Mouse (Mus musculus) neural tube, postnatal 0 days (tissue): Measurements from ENCODE around the gene Cubn. TPM values are rescaled to one million over a fixed set of nuclear protein-coding genes. Genes with fewer than 3 reads are reported as not detected.

ENCODE experiments used
- polyA plus RNA-seq: library from polyadenylated mRNA; unstranded; fragments of >200 nt; fragmentation: Nextera tagmentation; extraction: Ambion mirVana; gene quantifications from 2 replicates; pipeline ENCODE4 v1.2.1, GENCODE M21; 2015

The Cubn gene
- 0.28 and 0.31 TPM in 2 replicates for polyA plus RNA-seq

GRCm38 (mm10) chr2:13491734-13492133 lies at the start of gene Cubn:
TSS of gene Cubn (minus strand) at chr2:13491813.

GRCm38 (mm10) chr2:13271165-13271957 lies 220.3 kb downstream of the Cubn start, which contains the start of gene Rsu1:
TSS of gene Rsu1 (minus strand) at chr2:13271415.

Other genes with a start within 250 kb of the Cubn start
- gene Rsu1, start 220.4 kb downstream of the Cubn start, polyA plus RNA-seq = 86.6 and 91.7 TPM in 2 replicates
- 6.2 and 6.9 TPM in 2 replicates for gene Trdmt1, start 52.9 kb upstream of the Cubn start, polyA plus RNA-seq
- 382 and 396 TPM in 2 replicates for gene Vim, start 82.1 kb upstream of the Cubn start, polyA plus RNA-seq